Mouse (Mus musculus) limb, embryonic 14.5 days (tissue): ENCODE data around the gene Cfd. TPM values are rescaled to one million over a fixed set of nuclear protein-coding genes. Genes with fewer than 3 reads are reported as not detected.
"Not testable (repeated sequence)": the region's sequence is repeated elsewhere in the genome, so short reads cannot be mapped to it uniquely, and the experiment has no call there.

ENCODE experiments used
- ATAC-seq: fragments of 200-750 bp; cut with Nextera tagmentation; 2 replicates; pipeline ENCODE4 v1.8.0; 2017; ENCODE audit warnings: low read depth, moderate number of reproducible peaks, moderate TSS enrichment; ENCODE audit not compliant: low FRiP score
- DNase-seq: peaks from one replicate; pipeline ENCODE4 v3.0.0-alpha.2; 2015; ENCODE audit warnings: low spot score
- H3K27ac ChIP-seq: fragments of 300-500 bp; sonication (generic); replicated peaks from 2 replicates; pipeline ENCODE4 v1.5.1; 2014; ENCODE audit warnings: low read depth, mild to moderate bottlenecking, low read length, moderate library complexity, mixed read lengths
- H3K27me3 ChIP-seq: fragments of 300-500 bp; sonication (generic); 2 replicates; pipeline ENCODE4 v1.6.1; 2014; ENCODE audit warnings: low read length, mixed read lengths; ENCODE audit not compliant: control insufficient read depth, insufficient read depth
- H3K36me3 ChIP-seq: fragments of 300-500 bp; sonication (generic); 2 replicates; pipeline ENCODE4 v1.6.1; 2014; ENCODE audit warnings: mild to moderate bottlenecking, low read length, moderate library complexity, mixed read lengths; ENCODE audit not compliant: control insufficient read depth, insufficient read depth
- H3K4me1 ChIP-seq: fragments of 300-500 bp; sonication (generic); 2 replicates; pipeline ENCODE4 v1.6.1; 2014; ENCODE audit warnings: antibody characterized with exemption, low read length, mixed read lengths; ENCODE audit not compliant: control insufficient read depth, insufficient read depth
- H3K4me2 ChIP-seq: fragments of 300-500 bp; sonication (generic); replicated peaks from 2 replicates; pipeline ENCODE4 v1.6.1; 2014; ENCODE audit warnings: low read depth, mild to moderate bottlenecking, low read length, moderate library complexity; ENCODE audit not compliant: severe bottlenecking
- H3K4me3 ChIP-seq: fragments of 300-500 bp; sonication (generic); replicated peaks from 2 replicates; pipeline ENCODE4 v1.5.1; 2014; ENCODE audit warnings: low read length
- H3K9ac ChIP-seq: fragments of 300-500 bp; sonication (generic); 2 replicates; pipeline ENCODE4 v1.6.1; 2014; ENCODE audit warnings: mild to moderate bottlenecking, low read depth, low read length, moderate library complexity; ENCODE audit not compliant: severe bottlenecking
- H3K9me3 ChIP-seq: fragments of 300-500 bp; sonication (generic); 2 replicates; pipeline ENCODE4 v1.6.1; 2016; ENCODE audit warnings: low read length; ENCODE audit not compliant: control insufficient read depth
- POLR2A ChIP-seq: fragments of 200-500 bp; IDR thresholded peaks from 2 replicates; pipeline ENCODE4 v1.8.0; 2012; ENCODE audit warnings: inconsistent platforms, mild to moderate bottlenecking, moderate library complexity, borderline replicate concordance; ENCODE audit not compliant: insufficient read depth, insufficient read length; ENCODE audit errors: extremely low read depth
- WGBS: fragments of 180-500 bp; shearing (Covaris S2); extraction: QIAGEN DNeasy Blood & Tissue Kit; methylation state at CpG from one replicate; pipeline ENCODE4 v1.1.7; 2014; 5-methylcytosine and 5-hydroxymethylcytosine counted together
- polyA plus RNA-seq, 2 experiments: library from polyadenylated mRNA; depleted of rRNA in 1 of 2; stranded (reverse) in 1 of 2; unstranded in 1 of 2; fragments of >200 nt; fragmentation: Nextera tagmentation in 1 of 2; extraction: Ambion mirVana in 1 of 2; gene quantifications; 2 replicates each; pipeline versions ENCODE4 v1.2.1 to v1.2.3; 2012 to 2014

The Cfd gene
- polyA plus RNA-seq, 2 experiments, result 1.1 TPM; not detected in 1

GRCm38 (mm10) chr10:79883297-79884084, 7.2 kb upstream of the Cfd start:
- H3K27ac ChIP-seq, result no peak overlapping the region
- H3K4me2 ChIP-seq, result no peak overlapping the region

GRCm38 (mm10) chr10:79884446-79884845, 6.2 kb upstream of the Cfd start:
- ATAC-seq (no peak), DNase-seq (no peak)
- H3K9me3 ChIP-seq, result no peaks in the 10 kb centered on the region
- no peak for TF ChIP-seq POLR2A
- H3K27ac ChIP-seq, result no peak overlapping the region
- no peaks in the 10 kb centered on the region for H3K27me3 ChIP-seq
- H3K4me1 ChIP-seq, result peaks cover 6% of the 10 kb centered on the region; the same call in 1 of the 2 replicates
- H3K4me2 ChIP-seq, result no peak overlapping the region
- H3K9ac ChIP-seq, result no peak overlapping the region
- no peaks in the 10 kb centered on the region for H3K36me3 ChIP-seq
- WGBS, result 68% methylated on average over 4 of the region's 4 CpGs
- no peak overlapping the region for H3K4me3 ChIP-seq

More at GRCm38 (mm10) chr10:79883297-79884084, 7.2 kb upstream of the Cfd start:
- Histone ChIP-seq H3K9ac (no peak overlapping the region), H3K4me3 (no peak overlapping the region), H3K9me3 (no peaks in the 10 kb centered on the region), H3K27me3 (no peaks in the 10 kb centered on the region), H3K4me1 (peaks cover 6% of the 10 kb centered on the region; the same call in 1 of the 2 replicates), H3K36me3 (no peaks in the 10 kb centered on the region)
- TF ChIP-seq POLR2A, result no peak
- WGBS, result 16% methylated on average over 22 of the region's 22 CpGs
- peak; percentile 63 for DNase-seq
- ATAC-seq, result peak; percentile 45; the same call in 1 of the 2 replicates

GRCm38 (mm10) chr10:79884938-79885337, 5.7 kb upstream of the Cfd start:
- H3K36me3 ChIP-seq, H3K4me2 ChIP-seq, H3K27ac ChIP-seq, H3K4me1 ChIP-seq, H3K4me3 ChIP-seq, H3K27me3 ChIP-seq, H3K9me3 ChIP-seq, ATAC-seq, H3K9ac ChIP-seq, DNase-seq: not testable (repeated sequence)
- 59% methylated on average over 2 of the region's 3 CpGs for WGBS

GRCm38 (mm10) chr10:79886054-79886453, 4.6 kb upstream of the Cfd start, which contains the start of gene Elane:
Gene Elane (plus strand): TSS chr10:79886247.
- ATAC-seq, result no peak
- H3K9me3 ChIP-seq, result no peaks in the 10 kb centered on the region
- TF ChIP-seq POLR2A, result no peak
- H3K27me3 ChIP-seq, result no peaks in the 10 kb centered on the region
- H3K4me1 ChIP-seq, result peaks cover 6% of the 10 kb centered on the region; the same call in 1 of the 2 replicates
- no peak within 1 kb of the TSS for H3K9ac ChIP-seq
- no peaks in the 10 kb centered on the region for H3K36me3 ChIP-seq
- DNase-seq, result no peak
- no peak within 1 kb of the TSS for H3K4me2 ChIP-seq
- H3K4me3 ChIP-seq, result no peak within 1 kb of the TSS
- WGBS, result 85% methylated on average over 6 of the region's 6 CpGs
- no peak within 1 kb of the TSS for H3K27ac ChIP-seq

- Histone ChIP-seq H3K9ac (no peak overlapping the region), H3K4me2 (no peak overlapping the region), H3K27ac (no peak overlapping the region), H3K4me1 (peaks cover 6% of the 10 kb centered on the region; the same call in 1 of the 2 replicates), H3K9me3 (no peaks in the 10 kb centered on the region), H3K4me3 (no peak overlapping the region), H3K27me3 (no peaks in the 10 kb centered on the region), H3K36me3 (no peaks in the 10 kb centered on the region)
- ATAC-seq, result no peak
- TF ChIP-seq POLR2A, result no peak
- no peak for DNase-seq
- WGBS, result 72% methylated on average over 8 of the region's 8 CpGs
These were observed 4.0 kb upstream of the Cfd start for GRCm38 (mm10) chr10:79886611-79887010.
